Mouse (Mus musculus): ENCODE data around the gene Cntnap1.

DNA sequence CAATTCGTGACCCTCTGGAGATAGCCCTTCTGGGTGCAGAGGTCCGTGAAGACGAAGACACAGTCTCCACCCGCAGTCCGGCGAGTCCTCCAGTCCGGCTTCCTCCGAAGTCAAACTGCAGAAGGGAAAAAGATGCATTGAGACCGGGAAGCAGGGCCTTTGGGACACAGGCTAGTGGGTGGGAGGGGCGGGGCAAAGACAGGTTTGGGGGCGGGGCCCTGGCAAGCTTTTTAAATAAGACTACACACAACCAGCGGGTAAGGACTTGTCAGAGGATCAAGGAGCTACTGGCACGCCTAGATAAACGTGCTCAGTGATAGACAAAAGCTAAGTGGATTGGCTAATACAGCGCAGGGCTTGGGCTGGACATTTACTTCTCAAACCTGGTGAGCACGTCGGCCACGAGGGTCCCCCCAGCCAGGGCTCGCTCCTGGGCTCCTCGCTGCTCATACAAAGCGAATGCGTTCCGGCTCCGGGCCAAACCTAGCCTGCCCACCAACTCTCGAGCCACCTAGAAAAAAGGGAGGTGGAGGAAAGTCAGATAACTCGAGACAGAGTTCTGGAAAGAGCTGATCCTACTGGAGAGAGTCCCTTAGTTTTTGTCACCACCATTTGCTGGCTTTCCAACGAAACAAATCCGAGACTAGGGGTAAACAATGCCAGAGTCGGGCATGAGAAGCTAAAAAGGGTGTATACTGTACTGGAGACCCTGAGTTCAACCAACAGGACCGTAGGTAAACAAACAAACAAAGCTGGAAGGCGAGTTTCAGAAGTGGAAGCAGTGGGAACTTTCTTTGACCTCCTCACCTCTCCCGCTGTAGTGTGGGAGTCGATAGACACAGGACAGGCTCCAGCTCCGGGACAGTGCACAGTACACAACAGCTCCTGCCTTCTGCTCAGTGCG is 5.4 kb upstream of the Cntnap1 start:
- TF ChIP-seq CTCF (IDR thresholded peaks at IDR 0.05; ENCODE audit: control insufficient read depth, insufficient read depth, insufficient replicate concordance, low read depth, low read length) (no peak), POLR2A (IDR thresholded peaks at IDR 0.05; ENCODE audit: control insufficient read depth, low read depth, low read length) (no peak)
